Mouse (Mus musculus) megakaryocyte, adult 5-6 weeks (primary cell): ENCODE measurements around the gene Cntln. TPM values are rescaled to one million over a fixed set of nuclear protein-coding genes. Genes with fewer than 3 reads are reported as not detected.

Source experiments
- ATAC-seq: 2 replicates; pipeline ENCODE4 v1.8.0; 2016; ENCODE audit warnings: mild to moderate bottlenecking, inconsistent platforms; ENCODE audit not compliant: poor library complexity, severe bottlenecking
- total RNA-seq, 2 experiments: library from RNA; stranded (forward) in 1 of 2; stranded (reverse) in 1 of 2; fragments of 153-499, 151-499 nt in 1 of 2; fragments of 221-1000, 200-1000 nt in 1 of 2; gene quantifications; 2 replicates each; pipeline versions ENCODE4 v1.2.3 to v1.2.4; 2015 to 2017

Gene Cntln
- 13.8 and 14.8 TPM in 2 replicates for total RNA-seq (2015)
- 22.7 and 24.6 TPM in 2 replicates for total RNA-seq (2017)

DNA sequence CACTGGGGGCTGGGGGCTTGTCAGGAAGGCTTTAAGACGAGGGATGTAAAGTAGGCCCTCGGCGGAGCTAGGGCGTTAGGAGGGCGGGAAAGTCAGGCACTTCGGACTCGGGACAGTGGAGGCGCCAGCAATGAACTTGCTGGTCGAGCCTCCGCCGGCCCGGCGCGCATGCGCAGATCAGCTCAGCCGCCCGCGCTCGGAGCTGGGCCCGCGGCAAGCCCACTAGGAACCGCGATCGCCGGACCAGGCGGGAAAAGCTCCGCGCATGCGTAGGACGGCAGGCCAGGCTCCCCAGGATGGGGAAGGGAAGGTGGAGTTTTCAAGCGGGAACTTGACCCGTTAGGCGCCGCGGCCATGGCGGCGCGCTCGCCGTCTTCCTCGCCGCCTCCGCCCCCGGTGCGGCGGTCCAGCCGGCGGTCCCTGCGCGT is at the start of gene Cntln:
Gene Cntln, plus strand, starts transcription at position 199 of the 428 bp plus-strand sequence.
- peak; percentile 86 for ATAC-seq

DNA sequence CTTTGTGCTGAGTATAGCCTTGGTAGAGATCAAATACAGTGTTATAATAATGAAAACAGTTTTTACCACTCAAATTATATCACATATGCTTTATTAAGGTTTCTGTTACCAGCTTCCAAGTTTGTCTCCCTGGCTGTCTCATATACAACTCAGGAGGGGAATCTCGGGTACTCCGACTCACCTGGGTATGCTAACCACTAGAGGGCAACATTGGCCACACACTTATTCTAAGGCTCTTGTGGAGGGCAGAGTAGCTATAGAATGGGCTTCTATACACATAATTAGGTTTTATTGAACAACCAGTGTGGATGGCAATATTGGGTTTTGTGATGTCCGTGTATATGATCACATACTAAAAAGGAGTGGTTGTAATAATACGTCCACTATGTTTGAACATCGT is 47.1 kb upstream of the Cntln start:
- ATAC-seq = 0 out of 2 replicates have a peak, but pooled peaks have one; percentile 43

DNA sequence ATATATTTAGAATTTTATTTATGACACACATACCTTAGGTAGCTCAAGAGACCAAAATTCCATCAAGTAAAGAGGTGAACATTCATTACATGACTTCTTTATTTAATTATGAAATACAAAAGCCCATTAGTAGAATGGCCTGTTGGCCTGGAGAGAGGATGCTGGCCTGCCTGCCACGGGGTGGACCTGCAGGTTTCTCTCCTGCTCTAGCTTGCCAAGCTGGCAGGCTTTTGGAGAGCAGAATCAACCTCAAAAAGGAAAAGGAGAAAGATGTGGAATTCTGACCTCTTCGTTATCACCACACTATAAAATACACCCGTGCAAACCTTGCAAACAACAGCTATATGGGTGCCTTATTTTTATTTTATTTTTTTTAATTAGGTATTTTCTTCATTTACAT is 45.6 kb upstream of the Cntln start:
- no peak for ATAC-seq

DNA sequence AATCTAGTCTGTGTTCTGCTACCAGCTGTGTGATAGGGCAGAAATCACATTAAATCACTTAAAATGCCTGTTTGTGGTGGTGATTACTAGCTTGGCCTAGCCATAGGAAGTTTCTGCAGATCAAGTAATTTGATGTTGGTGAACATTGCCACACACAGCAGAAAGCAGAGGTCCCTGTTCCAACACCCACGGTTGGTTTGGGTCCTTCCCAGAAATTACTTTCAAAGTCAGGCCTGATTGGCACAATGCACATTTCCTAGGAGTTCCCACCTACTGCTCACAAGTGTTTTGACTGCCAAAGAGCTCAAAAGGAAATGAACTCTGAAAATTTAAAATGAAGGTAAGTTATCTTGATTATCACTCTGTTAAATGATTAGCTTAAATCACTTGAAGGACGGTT is 44.6 kb upstream of the Cntln start:
- no peak for ATAC-seq

DNA sequence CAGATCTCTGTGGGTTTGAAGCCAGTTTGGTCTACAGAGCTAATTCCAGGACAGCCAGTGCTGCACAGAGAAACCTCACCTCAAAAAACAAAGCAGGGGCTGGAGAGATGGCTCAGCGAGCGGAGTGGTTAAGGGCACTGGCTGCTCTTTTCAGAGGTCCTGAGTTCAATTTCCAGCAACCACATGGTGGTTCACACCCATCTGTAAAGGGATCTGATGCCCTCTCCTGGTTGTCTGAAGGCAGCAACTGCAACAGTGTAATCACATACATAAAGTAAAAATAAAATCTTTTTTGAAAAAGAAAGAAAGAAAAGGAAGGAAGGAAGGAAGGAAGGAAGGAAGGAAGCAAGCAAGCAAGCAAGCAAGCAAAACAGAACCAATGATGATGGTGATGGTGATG is 26.5 kb upstream of the Cntln start:
- ATAC-seq = no peak

DNA sequence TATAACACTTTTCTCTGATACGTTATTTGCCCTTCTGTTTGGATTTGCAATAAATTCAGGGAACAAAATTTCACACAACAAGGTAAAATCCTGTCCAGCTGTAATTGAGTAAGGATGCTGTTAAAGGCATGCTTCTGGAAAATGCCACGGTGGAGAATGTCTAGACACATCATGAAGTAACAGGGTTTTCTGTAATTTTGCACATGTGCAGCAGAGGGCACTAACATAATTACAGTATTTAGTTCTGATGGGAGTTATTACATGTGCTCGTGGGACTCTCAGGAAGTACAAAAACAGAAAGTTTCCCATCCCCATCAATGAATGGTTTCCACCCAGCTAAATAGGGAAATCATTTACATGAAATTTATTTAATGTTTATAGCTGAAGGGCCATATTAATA is 7.8 kb upstream of the Cntln start:
- peak; percentile 74 for ATAC-seq

DNA sequence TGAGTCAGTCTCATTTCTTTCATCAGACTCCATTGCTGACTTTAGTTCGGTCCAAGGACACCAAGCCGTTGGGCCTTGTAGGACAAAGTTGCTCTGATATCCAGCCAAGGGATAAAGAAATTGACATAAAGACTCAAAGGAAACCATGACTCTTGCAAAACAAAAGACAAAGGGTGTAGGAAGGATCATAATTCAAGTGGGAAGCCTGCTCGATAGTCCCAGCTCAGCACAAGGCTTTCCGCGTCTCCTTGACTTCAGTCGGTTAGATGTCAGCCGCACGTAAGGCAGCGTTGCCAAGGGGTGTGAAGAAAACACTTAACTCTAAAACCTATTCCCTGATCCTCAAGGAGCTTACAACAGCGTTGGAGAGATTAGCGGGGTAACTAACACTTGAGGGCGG is 463 bp upstream of the Cntln start:
- ATAC-seq = peak; percentile 1; the same call in 1 of the 2 replicates

DNA sequence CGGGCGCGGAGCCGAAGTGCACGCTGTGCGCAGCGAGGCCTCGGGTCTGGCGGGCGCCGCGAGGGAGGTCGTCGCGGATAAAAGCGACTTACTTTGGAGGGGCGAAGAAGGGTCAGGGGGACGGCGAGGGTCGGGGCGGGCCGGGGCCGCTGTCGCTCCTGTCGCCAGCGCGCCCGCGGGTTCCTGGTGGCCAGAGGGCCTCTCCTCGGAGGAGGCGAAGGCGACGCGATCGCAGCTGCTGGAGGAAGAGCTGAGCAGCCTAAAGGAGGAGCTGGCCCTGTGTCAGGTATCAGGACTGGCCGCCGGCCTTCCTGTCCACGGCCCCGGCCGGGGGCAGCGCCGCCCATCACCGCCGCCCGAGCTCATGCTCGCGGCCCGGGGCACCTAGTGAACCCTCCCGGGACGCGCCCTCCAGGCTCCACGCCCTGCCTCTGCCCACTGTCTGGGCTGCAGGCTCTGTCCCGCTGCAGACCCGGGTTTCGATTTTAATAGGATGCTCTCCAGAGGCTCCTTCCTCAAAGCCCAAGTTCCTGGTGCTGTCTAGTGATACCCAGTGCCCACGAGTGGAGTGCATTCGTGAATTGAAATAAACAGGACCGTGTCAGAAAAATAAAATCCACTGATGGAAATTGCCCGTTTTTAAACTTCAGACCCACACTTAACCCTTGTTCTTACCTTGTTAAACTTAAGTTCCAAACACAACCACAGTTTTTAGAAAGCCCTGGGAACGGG is 596 bp downstream of the Cntln start:
- ATAC-seq = peak; percentile 64

DNA sequence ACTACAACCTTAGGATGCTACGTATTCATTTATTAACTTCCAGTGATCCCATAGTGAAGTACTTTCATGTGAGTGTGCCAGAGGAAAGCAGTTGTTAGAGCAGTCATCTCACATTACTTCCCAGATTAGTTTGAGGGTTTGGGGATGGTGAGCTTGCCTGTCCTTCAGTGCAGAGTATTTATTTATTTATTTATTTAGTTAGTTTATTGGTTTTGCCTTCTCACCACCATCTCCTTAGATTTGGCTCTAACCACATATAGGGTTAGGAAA is 1.1 kb downstream of the Cntln start:
- ATAC-seq = no peak

DNA sequence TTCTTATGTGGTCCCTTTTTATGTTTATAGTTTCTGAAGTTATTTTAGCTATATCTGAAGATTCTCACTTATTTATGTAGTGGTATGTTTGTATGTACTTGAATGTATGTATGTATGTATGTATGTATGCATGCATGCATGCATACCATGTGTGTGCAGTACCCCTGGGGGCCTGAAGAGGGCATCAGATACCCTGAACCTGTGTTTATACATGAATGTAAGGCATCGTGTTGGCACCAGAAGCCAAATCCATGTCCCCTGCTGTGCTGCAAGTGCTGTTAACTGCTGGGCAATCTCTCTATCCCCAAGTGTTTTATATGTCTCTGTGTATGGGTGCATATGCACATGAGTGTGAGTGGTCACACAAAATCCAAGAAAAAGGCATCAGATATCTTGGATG is 34.3 kb downstream of the Cntln start:
- ATAC-seq = no peak

DNA sequence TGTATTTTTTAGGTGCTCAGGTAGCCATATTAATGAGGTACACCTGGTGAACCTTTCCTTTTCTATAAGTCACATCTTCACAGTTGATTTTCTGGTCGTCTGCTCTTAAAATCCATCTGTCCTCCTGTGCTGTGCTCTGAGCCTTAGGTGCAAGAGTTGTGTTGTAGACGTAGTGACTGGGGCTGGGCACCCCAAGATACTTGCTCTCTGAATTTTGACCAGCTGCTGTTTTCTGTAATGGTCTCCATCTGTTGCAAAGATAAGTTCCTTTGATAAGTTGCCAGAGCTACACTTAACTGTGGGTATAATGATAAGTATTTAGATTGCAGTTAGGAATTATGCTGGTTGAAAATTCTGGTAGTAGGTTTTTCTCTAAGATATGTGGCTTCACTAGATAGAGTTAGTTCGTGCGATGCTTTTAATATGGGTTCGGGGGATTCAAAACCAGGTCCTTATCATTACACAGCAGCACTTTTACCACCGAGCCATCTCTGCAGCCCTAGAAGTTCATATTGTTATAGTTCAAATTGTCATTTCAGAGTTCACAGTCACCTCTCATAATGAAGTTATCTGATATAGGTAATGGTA is 50.3 kb downstream of the Cntln start:
- no peak for ATAC-seq

DNA sequence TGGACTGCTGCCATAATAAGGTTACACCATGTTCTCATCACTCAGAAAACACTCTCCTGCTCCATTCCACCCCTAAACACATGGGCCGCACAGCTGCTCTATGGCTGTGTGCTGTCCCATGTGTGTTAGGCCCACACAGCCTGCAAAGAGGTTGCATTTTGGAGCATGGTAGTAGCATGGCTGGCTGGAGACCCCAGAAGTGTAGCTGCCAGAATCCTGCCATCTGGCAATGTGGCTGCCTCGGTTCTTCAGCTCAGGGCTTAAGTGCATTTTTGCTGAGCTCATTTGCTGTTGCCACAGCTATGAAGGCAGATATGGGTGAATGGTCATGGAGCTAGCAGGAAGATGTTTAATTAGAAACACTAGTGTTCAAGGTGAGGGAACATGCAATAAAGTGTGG is 58.0 kb downstream of the Cntln start:
- no peak for ATAC-seq

DNA sequence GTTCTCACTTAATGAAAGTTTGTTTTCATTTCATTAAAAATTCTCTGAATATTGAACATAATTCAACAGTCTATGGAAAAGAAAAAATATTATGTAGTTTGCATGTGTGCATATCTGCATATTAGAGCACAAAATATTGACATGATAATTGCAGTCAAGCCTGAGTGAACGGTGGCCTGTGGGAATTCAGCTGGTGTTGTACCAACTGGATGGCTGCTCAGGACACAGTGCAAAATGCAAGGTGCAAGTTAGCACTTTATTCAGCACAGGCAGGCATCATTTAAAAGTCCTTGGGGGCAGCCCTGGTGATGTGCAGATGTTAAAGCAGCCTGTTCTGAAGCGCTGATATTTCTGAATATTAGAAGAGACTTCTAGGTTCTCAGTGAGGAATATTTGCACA is 58.5 kb downstream of the Cntln start:
- ATAC-seq = no peak

DNA sequence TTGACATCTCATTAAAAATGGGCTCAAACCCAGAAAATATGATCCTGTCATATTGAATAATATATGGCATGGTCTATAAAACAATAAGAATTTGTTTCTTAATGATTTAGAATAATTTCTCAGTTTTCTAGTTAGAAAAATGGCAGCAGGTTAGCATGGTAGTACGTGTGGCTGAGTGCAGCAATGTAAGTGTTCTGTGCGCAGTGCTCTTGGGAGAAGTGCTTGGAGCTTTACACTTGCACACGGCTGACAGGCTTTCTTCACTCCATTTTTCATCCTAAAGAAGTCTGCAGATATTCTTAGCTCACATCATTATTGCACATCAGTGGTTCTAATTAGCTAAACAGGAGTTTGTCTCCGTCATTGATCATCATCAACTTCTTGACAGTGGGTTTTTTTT is 60.0 kb downstream of the Cntln start:
- no peak for ATAC-seq

DNA sequence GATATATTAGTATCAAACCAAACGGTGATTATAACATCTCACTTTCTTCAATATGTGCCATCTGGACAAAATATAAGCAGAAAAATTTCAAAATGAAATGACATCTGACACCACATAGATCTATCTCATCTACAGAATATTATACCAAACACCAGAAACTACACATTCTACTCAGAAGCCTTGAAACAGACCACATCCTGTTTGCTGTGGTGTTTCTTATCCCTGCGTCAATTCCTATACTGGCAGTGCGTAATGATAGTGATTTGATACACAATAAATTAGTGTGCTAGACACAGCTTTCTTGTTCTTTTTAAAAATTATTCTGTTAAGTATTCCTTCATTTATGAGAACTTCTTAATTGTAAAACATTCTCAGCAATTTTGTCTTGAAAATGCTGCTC is 62.3 kb downstream of the Cntln start:
- no peak for ATAC-seq

DNA sequence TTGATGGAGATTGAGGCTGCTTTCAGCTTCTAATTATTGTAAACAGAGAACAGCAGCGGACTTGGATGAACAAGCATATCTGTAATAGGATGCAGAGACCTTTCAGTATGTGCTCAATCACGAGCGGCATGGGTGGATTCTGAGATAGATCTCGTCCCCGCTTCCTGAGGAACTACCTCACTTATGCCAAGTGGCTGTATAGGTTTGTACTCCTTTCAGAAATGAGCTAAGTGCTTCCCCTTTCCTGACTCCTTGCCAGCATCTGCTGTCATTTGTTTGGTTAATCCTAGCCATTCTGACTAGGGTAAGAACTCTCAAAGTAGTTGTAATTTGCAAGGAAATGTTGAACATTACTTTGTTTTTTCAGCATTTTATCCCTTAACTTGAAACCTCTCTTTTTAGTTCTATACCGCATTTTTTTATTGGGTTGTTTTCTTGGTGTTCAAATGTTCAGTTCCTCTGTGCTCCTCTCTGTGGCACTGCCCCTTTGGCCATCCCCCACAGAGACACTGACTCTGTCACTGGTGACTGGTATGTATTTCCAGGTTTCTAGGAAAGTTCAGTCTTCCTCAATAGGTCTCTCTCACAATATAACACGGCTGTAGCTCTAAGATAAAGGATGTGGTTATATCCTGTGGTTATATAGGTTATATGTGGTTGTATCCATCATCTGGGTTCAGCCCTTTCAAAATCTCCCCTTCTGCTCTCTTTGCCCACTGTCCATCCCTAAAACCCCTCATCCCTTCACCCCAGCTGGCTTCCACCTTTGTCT is 93.0 kb downstream of the Cntln start:
- peak; percentile 52; the same call in 1 of the 2 replicates for ATAC-seq

DNA sequence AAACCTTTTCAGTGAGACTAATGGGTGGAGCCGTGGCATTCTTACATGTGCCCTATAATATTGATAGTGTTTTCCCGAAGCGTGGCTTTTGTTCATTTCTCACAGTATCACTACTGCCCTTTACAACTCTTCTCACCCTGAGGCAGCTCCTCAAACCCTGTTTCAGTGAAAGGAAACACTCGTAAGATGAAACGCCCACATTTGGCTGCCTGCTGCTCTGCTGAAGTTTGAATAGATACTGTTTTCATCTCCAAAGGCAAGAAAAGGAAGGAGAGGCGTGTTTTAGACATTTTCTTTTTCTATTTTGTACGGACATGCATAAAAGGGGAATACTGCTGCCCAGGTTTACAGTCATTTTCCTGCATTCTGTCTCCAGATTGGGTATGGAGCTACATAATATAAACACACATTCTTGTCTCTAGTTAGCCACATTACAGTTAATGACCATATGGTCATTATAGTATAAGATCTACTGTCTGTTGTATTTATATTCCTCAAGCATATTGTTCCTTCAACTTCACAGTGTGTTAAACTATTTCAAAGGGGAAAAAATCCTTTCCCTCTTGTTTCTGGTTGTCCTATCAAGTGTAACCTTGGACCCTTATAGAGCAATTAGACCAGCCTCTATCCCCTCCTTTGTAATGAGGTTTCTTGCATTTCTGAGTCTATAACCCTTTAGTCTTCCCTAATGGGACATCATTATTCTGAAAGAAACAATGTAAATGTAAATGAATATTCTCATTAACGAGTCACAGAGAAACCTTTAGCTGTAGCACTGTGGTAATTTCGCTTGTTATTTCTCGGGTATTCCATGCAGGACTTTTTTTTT is 111.6 kb downstream of the Cntln start:
- ATAC-seq = no peak

DNA sequence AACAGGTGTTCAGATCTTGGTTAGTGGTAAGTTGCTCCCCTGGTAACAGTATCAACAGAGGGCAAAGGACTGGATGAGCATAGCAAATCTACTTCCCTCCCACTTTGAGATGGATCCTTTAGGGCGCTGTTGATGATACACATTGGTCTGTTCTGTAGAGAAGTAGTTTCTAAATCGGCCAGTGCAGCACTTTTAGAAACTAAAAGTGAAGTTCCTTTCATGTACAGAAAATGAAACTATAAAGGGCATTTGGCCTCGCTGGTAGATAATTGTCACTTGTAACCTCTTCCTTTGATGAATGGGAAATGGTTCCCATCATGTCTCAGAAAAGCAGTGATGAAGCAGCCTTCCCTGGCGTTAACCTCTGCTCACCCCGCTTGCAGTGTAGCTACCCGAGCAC is 121.5 kb downstream of the Cntln start:
- peak; percentile 24; the same call in 1 of the 2 replicates for ATAC-seq

DNA sequence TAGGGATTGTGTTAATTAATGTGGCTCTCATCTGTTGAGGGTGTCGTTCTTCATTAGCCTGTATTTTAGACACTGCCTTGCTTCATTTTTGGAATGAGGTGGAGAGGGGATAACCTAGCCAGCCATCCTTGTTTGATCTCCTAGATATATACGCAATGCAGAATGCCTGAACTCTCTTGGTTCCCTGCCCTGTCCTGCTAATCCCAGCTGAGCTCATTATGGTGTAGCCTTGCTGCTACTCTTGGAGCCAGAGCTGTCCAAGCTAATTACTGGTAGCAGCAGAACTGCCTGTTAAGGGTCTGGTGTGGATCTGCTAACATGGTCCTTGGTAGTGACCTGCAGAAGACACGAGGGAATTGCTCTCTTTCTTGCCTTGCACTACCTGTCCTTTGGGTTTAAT is 122.7 kb downstream of the Cntln start:
- ATAC-seq = no peak

DNA sequence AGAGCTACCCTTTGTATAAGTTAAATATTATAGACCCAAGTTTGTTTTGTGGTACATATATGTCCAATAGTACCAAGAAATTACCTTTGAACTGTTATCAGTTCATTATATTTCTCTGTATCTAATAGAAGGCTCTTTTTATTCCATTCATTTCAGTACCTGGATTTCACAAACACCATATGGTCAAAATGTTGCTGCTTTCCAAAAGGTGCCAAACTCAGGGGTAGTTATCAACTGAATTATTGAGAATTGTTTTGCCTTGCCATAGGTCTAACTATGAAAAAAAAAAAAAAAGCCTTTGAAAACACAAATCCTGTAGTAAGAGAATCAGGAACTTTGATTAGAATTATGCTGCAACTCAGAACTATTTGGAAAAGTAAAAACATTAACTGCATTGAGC is 126.7 kb downstream of the Cntln start:
- ATAC-seq = no peak

DNA sequence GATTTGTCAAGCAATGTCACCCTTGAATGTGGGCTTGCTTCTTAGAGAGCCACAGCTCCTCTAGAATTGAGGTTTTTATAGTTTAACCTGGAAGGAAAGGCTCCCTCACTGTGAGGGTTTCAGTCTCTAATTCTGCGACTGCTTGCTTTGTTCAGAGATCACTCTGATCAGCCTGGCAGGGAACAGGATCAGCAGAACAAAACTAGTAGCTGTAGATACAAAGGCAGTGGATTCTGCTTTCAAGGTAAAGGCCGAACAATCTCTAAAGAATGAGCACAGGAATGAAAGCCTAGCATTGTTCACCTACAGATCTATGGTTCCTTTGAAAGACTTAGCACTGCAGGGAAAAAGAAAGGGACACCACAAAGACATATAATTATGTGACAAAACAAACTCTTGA is 161.6 kb downstream of the Cntln start:
- ATAC-seq = no peak
